Mouse (Mus musculus) limb, embryonic 11.5 days (tissue): Measurements from ENCODE around the gene Chd2. TPM values are rescaled to one million over a fixed set of nuclear protein-coding genes. Genes with fewer than 3 reads are reported as not detected.
"Not testable (repeated sequence)": the region's sequence is repeated elsewhere in the genome, so short reads cannot be mapped to it uniquely, and the experiment has no call there.

Source experiments
- ATAC-seq: fragments of 200-750 bp; cut with Nextera tagmentation; 2 replicates; pipeline ENCODE4 v1.8.0; 2017; ENCODE audit warnings: low read depth; ENCODE audit not compliant: insufficient number of reproducible peaks, low FRiP score, low TSS enrichment
- DNase-seq: peaks from one replicate; pipeline ENCODE4 v3.0.0-alpha.2; 2015; ENCODE audit warnings: low spot score
- H3K27ac ChIP-seq: fragments of 300-500 bp; sonication (generic); replicated peaks from 2 replicates; pipeline ENCODE4 v1.5.1; 2014; ENCODE audit warnings: low read depth, mild to moderate bottlenecking, low read length
- H3K27me3 ChIP-seq: fragments of 300-500 bp; sonication (generic); 2 replicates; pipeline ENCODE4 v1.6.1; 2014; ENCODE audit warnings: mild to moderate bottlenecking, low read length, mixed read lengths; ENCODE audit not compliant: control insufficient read depth, insufficient read depth
- H3K36me3 ChIP-seq: fragments of 300-500 bp; sonication (generic); 2 replicates; pipeline ENCODE4 v1.6.1; 2014; ENCODE audit warnings: mild to moderate bottlenecking, low read length, moderate library complexity, mixed read lengths; ENCODE audit not compliant: control insufficient read depth, insufficient read depth
- H3K4me1 ChIP-seq: fragments of 300-500 bp; sonication (generic); 2 replicates; pipeline ENCODE4 v1.6.1; 2014; ENCODE audit warnings: low read length, mixed read lengths; ENCODE audit not compliant: control insufficient read depth, insufficient read depth
- H3K4me2 ChIP-seq: fragments of 300-500 bp; sonication (generic); 2 replicates; pipeline ENCODE4 v1.6.1; 2014; ENCODE audit warnings: low read depth, mild to moderate bottlenecking, moderate library complexity; ENCODE audit not compliant: severe bottlenecking
- H3K4me3 ChIP-seq: fragments of 300-500 bp; sonication (generic); 2 replicates; pipeline ENCODE4 v1.5.1; 2014; ENCODE audit warnings: low read depth, low read length
- H3K9ac ChIP-seq: fragments of 300-500 bp; sonication (generic); 2 replicates; pipeline ENCODE4 v1.6.1; 2014; ENCODE audit warnings: mild to moderate bottlenecking, low read length
- H3K9me3 ChIP-seq: fragments of 300-500 bp; sonication (generic); 2 replicates; pipeline ENCODE4 v1.6.1; 2016; ENCODE audit warnings: low read length; ENCODE audit not compliant: control insufficient read depth
- WGBS: fragments of 180-500 bp; shearing (Covaris S2); extraction: QIAGEN DNeasy Blood & Tissue Kit; methylation state at CpG from one replicate; pipeline ENCODE4 v1.1.7; 2014; 5-methylcytosine and 5-hydroxymethylcytosine counted together
- polyA plus RNA-seq: library from polyadenylated mRNA; unstranded; fragments of >200 nt; fragmentation: Nextera tagmentation; extraction: Ambion mirVana; gene quantifications from 2 replicates; pipeline ENCODE4 v1.2.1, GENCODE M21; 2014

Chd2 gene
- polyA plus RNA-seq, 1 experiment from 2014 or later, result 48.9 TPM

- WGBS, result 33% methylated on average over 1 of the region's 3 CpGs
- H3K9me3 ChIP-seq, H3K9ac ChIP-seq, H3K27me3 ChIP-seq, ATAC-seq, H3K4me2 ChIP-seq, H3K4me3 ChIP-seq, H3K27ac ChIP-seq, H3K4me1 ChIP-seq, H3K36me3 ChIP-seq, DNase-seq: not testable (repeated sequence)
Observed at GRCm38 (mm10) chr7:73574673-73575072, 33.0 kb upstream of the Chd2 start.

GRCm38 (mm10) chr7:73572571-73572970 is 30.9 kb upstream of the Chd2 start:
- H3K27me3 ChIP-seq, result no peaks in the 10 kb centered on the region
- no peaks in the 10 kb centered on the region for H3K9me3 ChIP-seq
- H3K27ac ChIP-seq, result no peak overlapping the region
- no peak overlapping the region for H3K4me3 ChIP-seq
- H3K36me3 ChIP-seq, result no peaks in the 10 kb centered on the region
- H3K9ac ChIP-seq, result no peak overlapping the region
- ATAC-seq (no peak), DNase-seq (no peak)
- no peak overlapping the region for H3K4me2 ChIP-seq
- WGBS, result 51% methylated on average over 3 of the region's 3 CpGs
- no peaks in the 10 kb centered on the region for H3K4me1 ChIP-seq

- H3K27me3 ChIP-seq, result no peaks in the 10 kb centered on the region
- DNase-seq (no peak), ATAC-seq (no peak)
- no peaks in the 10 kb centered on the region for H3K9me3 ChIP-seq
- WGBS, result 93% methylated on average over 3 of the region's 3 CpGs
- H3K4me3 ChIP-seq, result no peak overlapping the region
- no peak overlapping the region for H3K9ac ChIP-seq
- no peaks in the 10 kb centered on the region for H3K36me3 ChIP-seq
- H3K4me2 ChIP-seq, result no peak overlapping the region
- H3K4me1 ChIP-seq, result no peaks in the 10 kb centered on the region
- no peak overlapping the region for H3K27ac ChIP-seq
Observed at GRCm38 (mm10) chr7:73568801-73569403, 27.3 kb upstream of the Chd2 start.

GRCm38 (mm10) chr7:73567754-73568161 is 26.1 kb upstream of the Chd2 start:
- no peak overlapping the region for H3K4me3 ChIP-seq
- no peaks in the 10 kb centered on the region for H3K27me3 ChIP-seq
- H3K4me1 ChIP-seq, result no peaks in the 10 kb centered on the region
- no peak overlapping the region for H3K9ac ChIP-seq
- H3K9me3 ChIP-seq, result no peaks in the 10 kb centered on the region
- DNase-seq (no peak), ATAC-seq (no peak)
- no peak overlapping the region for H3K4me2 ChIP-seq
- H3K27ac ChIP-seq, result no peak overlapping the region
- WGBS, result 62% methylated on average over 4 of the region's 4 CpGs
- no peaks in the 10 kb centered on the region for H3K36me3 ChIP-seq

GRCm38 (mm10) chr7:73564131-73564530 is 22.5 kb upstream of the Chd2 start:
- Histone ChIP-seq H3K4me1 (0 out of 2 replicates have a peak, but pooled peaks cover 5% of the 10 kb centered on the region), H3K36me3 (no peaks in the 10 kb centered on the region), H3K9me3 (no peaks in the 10 kb centered on the region), H3K4me2 (no peak overlapping the region), H3K27ac (no peak overlapping the region), H3K9ac (no peak overlapping the region), H3K4me3 (no peak overlapping the region), H3K27me3 (no peaks in the 10 kb centered on the region)
- DNase-seq (no peak), ATAC-seq (no peak)
- WGBS, result 80% methylated on average over 6 of the region's 6 CpGs

- no peak overlapping the region for H3K27ac ChIP-seq
- 0 out of 2 replicates have a peak, but pooled peaks cover 5% of the 10 kb centered on the region for H3K4me1 ChIP-seq
- H3K36me3 ChIP-seq, result no peaks in the 10 kb centered on the region
- no peaks in the 10 kb centered on the region for H3K27me3 ChIP-seq
- H3K9me3 ChIP-seq, result no peaks in the 10 kb centered on the region
- H3K9ac ChIP-seq, result no peak overlapping the region
- ATAC-seq (no peak), DNase-seq (no peak)
- H3K4me3 ChIP-seq, result no peak overlapping the region
- 37% methylated on average over 10 of the region's 10 CpGs for WGBS
- no peak overlapping the region for H3K4me2 ChIP-seq
Observed at GRCm38 (mm10) chr7:73561492-73562055, 19.9 kb upstream of the Chd2 start.

- Histone ChIP-seq H3K9me3 (no peaks in the 10 kb centered on the region), H3K9ac (no peak overlapping the region), H3K27ac (no peak overlapping the region), H3K4me3 (no peak overlapping the region), H3K27me3 (no peaks in the 10 kb centered on the region), H3K36me3 (no peaks in the 10 kb centered on the region), H3K4me2 (no peak overlapping the region), H3K4me1 (0 out of 2 replicates have a peak, but pooled peaks cover 5% of the 10 kb centered on the region)
- no peak for DNase-seq
- WGBS, result 91% methylated on average over 6 of the region's 6 CpGs
- ATAC-seq, result no peak
Observed at GRCm38 (mm10) chr7:73560811-73561210, 19.2 kb upstream of the Chd2 start.

GRCm38 (mm10) chr7:73559853-73560190 is 18.2 kb upstream of the Chd2 start:
- Histone ChIP-seq H3K36me3 (no peaks in the 10 kb centered on the region), H3K27me3 (no peaks in the 10 kb centered on the region), H3K9ac (no peak overlapping the region), H3K27ac (no peak overlapping the region), H3K4me1 (0 out of 2 replicates have a peak, but pooled peaks cover 5% of the 10 kb centered on the region), H3K4me2 (peak overlapping the region; percentile 41; the same call in 1 of the 2 replicates), H3K9me3 (no peaks in the 10 kb centered on the region), H3K4me3 (0 out of 2 replicates have a peak overlapping the region, but pooled peaks have one; percentile 100)
- 80% methylated on average over 6 of the region's 6 CpGs for WGBS
- no peak for DNase-seq
- no peak for ATAC-seq
